Mouse (Mus musculus) neutrophil, adult 5-6 weeks (primary cell): ENCODE results near the gene Tcirg1. TPM values are rescaled to one million over a fixed set of nuclear protein-coding genes. Genes with fewer than 3 reads are reported as not detected.
A peak's percentile ranks its signal among the peaks of the same experiment; 100 is the strongest.

Experiments used
- ATAC-seq: fragments of 151-379, 151-347 bp; 2 replicates; pipeline ENCODE4 v1.8.0; 2017; ENCODE audit warnings: mild to moderate bottlenecking, moderate TSS enrichment; ENCODE audit not compliant: insufficient number of reproducible peaks, poor library complexity, low FRiP score, severe bottlenecking; ENCODE audit errors: extremely low read depth
- total RNA-seq: library from RNA; stranded (forward); fragments of 200-1000 nt; gene quantifications from 2 replicates; pipeline ENCODE4 v1.2.3, GENCODE M21; 2017

Tcirg1 gene
- total RNA-seq: 158 and 167 TPM in 2 replicates

- ATAC-seq: peak; percentile 57
These were observed at the start of gene Tcirg1 for GRCm38 (mm10) chr19:3906795-3907786. Gene Tcirg1 (minus strand): TSS chr19:3907133.

GRCm38 (mm10) chr19:3955804-3956203 lies 48.9 kb upstream of the Tcirg1 start:
- no peak for ATAC-seq

DNA sequence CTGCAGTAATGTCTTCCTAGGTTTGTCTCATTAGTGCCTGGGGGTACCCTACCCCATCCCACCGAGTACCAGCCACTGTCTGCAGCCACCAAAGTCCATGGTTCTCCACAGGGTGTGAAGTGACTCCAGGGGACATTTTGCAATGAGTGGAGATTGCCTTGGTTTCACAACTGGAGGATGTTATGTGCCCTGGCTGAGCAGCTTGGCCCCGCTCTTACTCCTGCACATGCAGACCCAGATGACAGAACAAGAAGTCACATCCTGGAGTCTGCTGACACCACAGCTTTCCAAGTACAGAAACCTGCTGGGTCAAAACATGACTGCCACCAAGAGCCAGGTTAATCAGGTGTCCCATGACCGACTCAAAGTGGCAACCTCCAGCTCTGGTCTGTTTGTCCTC lies 48.1 kb upstream of the Tcirg1 start:
- no peak for ATAC-seq

DNA sequence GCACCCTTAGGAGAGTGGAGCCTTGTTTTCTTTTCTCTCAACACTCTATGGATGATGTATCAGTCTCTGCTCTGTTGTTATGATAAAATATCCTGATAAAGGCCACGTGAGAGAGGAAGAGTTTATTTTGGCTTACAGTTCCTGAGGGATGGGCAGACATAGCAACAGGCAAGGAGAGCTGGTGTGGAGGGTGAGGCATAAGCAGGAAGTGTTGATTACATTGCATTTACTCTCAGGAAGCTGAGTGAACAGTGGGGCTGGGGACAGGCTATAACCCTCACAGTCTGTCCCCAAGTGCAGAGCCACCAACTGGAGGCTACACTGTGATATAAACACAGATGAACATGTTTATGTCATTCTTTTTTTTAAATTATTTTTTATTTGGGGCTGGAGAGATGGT lies 45.2 kb upstream of the Tcirg1 start:
- ATAC-seq: no peak

DNA sequence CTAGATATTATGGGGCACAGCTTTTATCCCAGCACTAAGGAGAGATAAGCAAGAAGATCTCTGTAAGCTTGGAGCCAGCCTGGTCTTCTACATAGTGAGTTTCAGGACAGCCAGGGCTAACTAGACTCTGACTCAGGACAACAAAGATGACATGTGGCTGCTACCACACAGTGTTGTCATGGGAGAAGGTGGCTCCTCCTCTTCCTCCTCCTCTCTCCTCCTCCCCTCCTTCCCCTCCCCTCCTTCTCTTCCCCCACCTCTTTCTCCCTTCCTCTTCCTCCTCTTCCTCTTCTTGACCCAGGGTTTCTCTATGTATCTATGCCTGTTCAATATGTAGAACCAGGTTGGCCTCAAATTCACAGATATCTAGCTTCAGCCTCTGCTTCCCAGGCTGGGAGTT lies 44.5 kb upstream of the Tcirg1 start:
- peak; percentile 44 for ATAC-seq

- ATAC-seq: no peak
These were observed 43.4 kb upstream of the Tcirg1 start for GRCm38 (mm10) chr19:3950331-3950730.

DNA sequence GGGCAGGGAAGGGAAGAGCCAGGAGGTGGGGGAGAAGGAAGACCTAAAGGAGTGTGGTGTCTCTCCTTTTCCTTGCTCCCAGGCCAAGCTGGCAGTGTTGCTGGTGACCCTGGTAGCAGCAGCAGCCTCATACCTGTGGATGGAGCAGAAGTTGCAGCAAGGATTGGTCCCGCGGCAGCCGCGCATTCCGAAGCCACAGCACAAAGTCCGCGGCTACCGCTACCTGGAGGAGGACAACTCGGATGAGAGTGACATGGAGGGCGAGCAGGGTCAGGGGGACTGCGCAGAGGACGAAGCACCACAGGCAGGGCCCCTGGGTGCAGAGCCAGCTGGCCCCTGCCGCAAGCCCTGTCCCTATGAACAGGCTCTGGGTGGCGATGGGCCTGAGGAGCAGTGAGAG lies 41.6 kb upstream of the Tcirg1 start:
- no peak for ATAC-seq

DNA sequence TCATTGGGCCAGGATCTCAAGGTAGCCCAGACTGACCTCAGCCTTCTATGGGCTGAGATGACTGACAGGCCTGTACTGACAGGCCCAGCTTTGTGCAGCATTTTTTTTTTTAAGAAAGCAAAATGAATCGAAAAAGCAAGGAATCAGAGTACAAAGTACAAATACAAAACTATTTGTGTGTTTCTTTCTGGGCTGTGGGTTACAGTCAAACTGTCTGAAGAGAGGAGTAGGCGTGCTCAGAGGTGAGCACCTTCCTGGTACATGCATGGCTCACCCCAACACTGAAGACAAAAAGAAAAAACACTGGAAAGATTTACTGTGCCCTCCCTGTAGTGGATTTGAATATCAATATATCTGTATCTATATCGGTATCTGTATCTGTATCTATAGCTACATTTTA lies 40.9 kb upstream of the Tcirg1 start:
- no peak for ATAC-seq

GRCm38 (mm10) chr19:3946715-3947114 lies 39.8 kb upstream of the Tcirg1 start:
- peak; percentile 43; the same call in 1 of the 2 replicates for ATAC-seq

DNA sequence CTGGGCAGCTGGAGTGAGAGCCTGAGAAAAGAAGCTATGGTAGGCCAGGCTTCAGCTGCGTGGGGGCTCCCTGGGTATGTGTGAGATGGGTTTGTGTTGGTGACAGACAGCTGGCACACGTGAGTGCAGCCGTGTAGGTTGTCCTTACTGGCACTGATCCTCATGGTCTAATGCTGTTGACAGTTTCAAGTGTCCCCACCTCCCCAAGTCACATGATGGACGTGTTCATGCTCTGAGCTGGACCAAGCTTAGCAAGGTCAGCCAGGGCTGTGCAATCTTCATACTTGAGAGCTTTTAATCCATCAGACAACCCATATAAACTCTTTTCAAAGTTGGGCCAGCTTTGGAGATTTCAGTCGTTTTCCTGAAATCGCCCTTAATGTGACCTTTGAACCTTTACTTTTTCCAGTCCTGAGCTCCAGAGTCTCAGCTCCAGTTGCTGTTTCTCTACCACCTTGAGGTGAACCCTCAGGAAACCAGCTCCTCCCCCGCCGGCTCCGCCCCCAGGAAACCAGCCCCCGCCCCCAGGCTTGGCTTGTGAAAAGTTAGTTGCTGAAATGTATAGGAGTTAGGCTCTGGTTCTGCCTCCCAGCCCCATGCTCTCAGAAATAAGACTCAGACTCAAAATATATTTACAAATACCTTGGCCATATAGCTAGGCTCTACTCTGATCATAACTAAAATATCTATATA lies 39.1 kb upstream of the Tcirg1 start:
- no peak for ATAC-seq

- peak; percentile 79 for ATAC-seq
These were observed 36.2 kb upstream of the Tcirg1 start for GRCm38 (mm10) chr19:3942986-3943735.

GRCm38 (mm10) chr19:3942315-3942714 lies 35.4 kb upstream of the Tcirg1 start:
- peak; percentile 16; the same call in 1 of the 2 replicates for ATAC-seq

GRCm38 (mm10) chr19:3935896-3936850 lies 29.2 kb upstream of the Tcirg1 start:
- ATAC-seq: peak; percentile 52

DNA sequence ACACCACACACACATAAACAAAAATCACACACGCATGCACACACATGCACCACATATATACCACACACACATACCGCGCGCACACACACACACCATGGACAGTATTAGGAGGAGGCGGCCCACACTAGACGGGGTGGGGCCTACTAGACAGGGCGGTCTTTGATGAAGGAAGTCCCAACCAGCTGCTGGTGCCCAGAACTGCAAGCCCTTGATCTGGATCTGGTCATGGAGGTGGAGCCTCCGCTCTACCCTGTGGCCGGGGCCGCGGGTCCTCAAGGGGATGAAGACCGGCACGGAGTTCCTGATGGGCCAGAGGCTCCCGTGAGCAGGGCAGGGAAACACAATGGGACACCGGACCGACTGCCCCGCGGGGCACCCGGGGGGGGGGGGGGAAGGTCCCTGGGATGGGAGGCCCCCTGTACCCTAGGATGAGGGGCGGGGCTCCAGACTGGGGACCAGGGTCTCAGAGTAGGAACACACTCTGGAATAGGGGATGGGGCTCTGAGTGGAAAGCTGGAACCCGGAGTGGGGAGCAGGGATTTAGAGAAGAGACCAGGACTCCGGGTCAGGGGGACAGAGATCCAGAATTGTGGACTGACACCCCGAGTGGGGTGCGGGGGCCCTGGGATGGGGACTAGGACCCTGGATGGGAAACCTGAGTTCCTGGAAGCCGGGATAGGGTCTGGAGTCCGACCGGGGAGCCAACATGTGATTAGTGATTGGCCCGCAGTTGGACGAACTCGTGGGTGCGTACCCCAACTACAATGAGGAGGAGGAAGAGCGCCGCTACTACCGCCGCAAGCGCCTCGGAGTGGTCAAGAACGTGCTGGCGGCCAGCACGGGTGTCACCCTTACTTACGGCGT lies 28.3 kb upstream of the Tcirg1 start, which contains the start of gene Unc93b1:
TSS of gene Unc93b1 (plus strand) at position 155 of the 864 bp plus-strand sequence.
- ATAC-seq: peak; percentile 89

DNA sequence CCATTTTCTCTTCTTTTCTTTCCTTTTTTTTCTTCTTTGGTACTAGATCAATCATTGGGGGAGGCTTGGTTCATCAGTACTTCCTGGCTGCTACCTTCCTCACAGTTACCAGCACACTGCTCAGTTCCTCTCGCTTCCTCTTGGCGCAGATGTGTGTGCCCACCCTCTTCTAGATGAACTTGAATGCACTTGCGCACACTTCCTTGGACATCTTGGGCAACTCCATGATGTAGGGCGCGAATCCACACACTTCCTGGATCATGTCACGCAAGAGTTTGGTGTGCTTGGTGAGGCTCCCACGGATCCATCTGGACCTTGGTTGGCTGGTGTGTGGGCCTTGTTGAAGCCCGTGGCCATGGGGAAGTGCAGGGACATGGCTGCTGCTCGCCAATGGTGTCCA lies 24.8 kb upstream of the Tcirg1 start:
- peak; percentile 24; the same call in 1 of the 2 replicates for ATAC-seq

DNA sequence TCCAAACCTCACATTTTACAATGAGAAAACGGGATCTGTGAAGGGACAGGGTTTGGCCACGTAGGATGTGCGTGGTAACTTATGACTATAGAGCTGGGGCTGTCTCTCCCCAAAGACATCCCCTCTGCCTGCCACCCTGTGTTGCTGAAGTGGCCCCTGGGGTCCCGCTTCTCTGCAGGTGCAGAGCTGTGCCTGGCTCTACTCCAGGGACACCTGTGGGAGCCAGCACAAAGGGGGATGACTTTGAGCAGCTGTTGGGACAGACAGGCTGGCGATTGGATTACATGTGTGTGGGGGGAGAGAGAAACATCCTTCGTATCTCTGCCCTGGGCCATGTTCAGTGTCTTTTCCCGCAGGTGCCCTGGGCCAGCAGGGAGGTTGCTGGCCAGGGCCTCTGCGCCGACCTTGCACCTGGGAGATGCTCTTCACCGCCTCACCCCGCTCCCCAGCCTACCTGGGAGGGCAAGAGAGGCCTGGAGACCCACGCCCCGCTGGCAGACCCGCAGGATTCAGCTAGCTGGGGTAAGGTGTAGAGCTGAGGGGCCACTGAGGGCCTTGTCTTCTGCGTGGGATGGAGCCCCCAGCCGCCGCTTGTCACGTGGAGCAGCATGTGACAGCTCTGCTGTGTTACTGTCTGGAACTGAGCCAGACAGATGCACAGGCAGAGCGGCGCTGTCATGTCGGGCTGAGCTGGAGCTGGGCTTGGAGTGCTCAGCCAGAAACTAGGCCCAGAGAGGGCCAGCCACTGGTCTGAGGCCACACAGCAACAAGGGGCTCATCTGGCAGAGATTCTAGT lies 23.5 kb upstream of the Tcirg1 start:
- ATAC-seq: no peak
